Mouse (Mus musculus): ENCODE measurements around the gene Hemk1.

DNA sequence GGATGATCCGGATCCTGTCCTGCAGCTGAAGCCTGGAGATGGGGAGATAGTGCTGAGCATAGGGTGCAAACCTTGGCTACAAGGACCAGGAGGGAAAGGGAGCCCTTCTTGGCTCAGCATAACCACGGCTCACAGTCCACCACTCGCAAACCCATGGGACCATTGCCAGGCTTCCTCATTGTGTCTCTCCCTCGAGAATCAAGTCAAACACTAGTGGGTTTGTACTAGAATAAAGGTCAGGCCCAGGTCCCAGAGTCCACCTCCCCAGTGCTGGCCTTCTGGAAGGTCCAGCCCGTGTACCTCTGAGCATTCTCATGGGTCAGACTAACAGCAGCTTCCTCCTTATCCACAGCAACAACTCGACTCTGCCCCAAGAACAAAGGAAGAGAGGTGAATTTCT lies 7.4 kb downstream of the Hemk1 start:
- TF ChIP-seq CTCF (IDR thresholded peaks at IDR 0.05; ENCODE audit: borderline replicate concordance, control insufficient read depth, extremely low read depth, insufficient read depth, low read length, poor library complexity) = no peak
- TF ChIP-seq POLR2A (IDR thresholded peaks at IDR 0.05; ENCODE audit: control insufficient read depth, extremely low read depth, insufficient read depth, low read length, poor library complexity) = no peak

Data from thymus, adult 2 months (tissue).